Comparison of ENCODE assay signal across 17 mouse cellular contexts in the genomic region with DNA sequence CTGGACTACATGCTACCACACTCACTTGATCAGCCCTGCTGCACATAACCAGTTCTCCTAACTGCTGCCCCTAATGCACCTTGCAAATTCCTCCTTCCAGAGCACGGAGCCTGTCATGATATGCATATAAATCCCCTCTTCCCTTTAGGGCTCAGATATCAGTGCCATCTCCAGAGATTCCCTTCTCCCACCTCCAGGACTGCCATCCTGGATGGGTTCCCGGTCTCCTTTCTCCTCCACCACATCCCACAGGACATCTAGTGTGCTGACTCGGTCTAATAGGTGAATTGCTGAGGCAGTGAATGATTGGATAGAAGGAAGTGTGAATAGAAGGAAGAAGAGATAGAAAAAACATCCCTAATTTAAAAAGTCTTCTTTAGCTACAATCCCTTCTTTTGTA. TPM values are rescaled to one million over a fixed set of nuclear protein-coding genes. Genes with fewer than 3 reads are reported as not detected.
"Had no signal": no experiment of that assay in that cellular context is flagged by ENCODE, and none has a peak within 500 bp of the region (broad histone marks: within the 10 kb centered on the region; RNA-seq: fewer than 3 reads in every experiment).

No protein-coding gene starts in this region.

- DNase-seq: kidney, postnatal 10 days; kidney, postnatal 36 days; layer of hippocampus, adult 9-11 months; liver; liver, embryonic 13.5 days; lung, adult 2 months; lung, postnatal 14 days; lung, postnatal 4 days; midbrain, embryonic 14.5 days; thymus, adult 2 months; thymus, postnatal 14 days; thymus, postnatal 4 days had no signal

- H3K4me1 ChIP-seq: kidney, embryonic 15.5 days; limb, embryonic 10.5 days; limb, embryonic 13.5 days had no signal

- H3K27ac ChIP-seq: kidney, embryonic 15.5 days; limb, embryonic 10.5 days; limb, embryonic 13.5 days; liver, embryonic 13.5 days; stomach, postnatal 0 days had no signal

- H3K27me3 ChIP-seq: kidney, embryonic 15.5 days; limb, embryonic 13.5 days; liver, embryonic 13.5 days had no signal

- H3K36me3 ChIP-seq: kidney, embryonic 15.5 days; limb, embryonic 10.5 days; limb, embryonic 13.5 days; liver, embryonic 13.5 days had no signal

- H3K4me3 ChIP-seq: kidney, embryonic 15.5 days; limb, embryonic 10.5 days; limb, embryonic 13.5 days; liver, embryonic 13.5 days had no signal

- H3K9me3 ChIP-seq: kidney, embryonic 15.5 days; limb, embryonic 10.5 days; limb, embryonic 13.5 days; liver, embryonic 13.5 days had no signal

RNA-seq across cellular contexts. Expression of gene 2010109A12Rik, which starts 25.4 kb away (rescaled TPM):
- polyA plus RNA-seq: lung, adult 2 months; small intestine, adult 2 months had no signal
